Mouse (Mus musculus) right cerebral cortex, postnatal 14 days (tissue): ENCODE measurements around the gene Gm39115.
"Not testable (repeated sequence)": the region's sequence is repeated elsewhere in the genome, so short reads cannot be mapped to it uniquely, and the experiment has no call there.

ENCODE experiments used
- DNase-seq: peaks from one replicate; pipeline ENCODE4 v3.0.0; 2022

Gm39115 gene

GRCm38 (mm10) chr7:142135934-142136333, at the start of gene Gm39115:
Gene Gm39115, minus strand, starts transcription at chr7:142136034.
- DNase-seq = not testable (repeated sequence)

GRCm38 (mm10) chr7:142181021-142181420, 45.2 kb upstream of the Gm39115 start:
- no peak for DNase-seq

GRCm38 (mm10) chr7:142178685-142179084, 42.9 kb upstream of the Gm39115 start:
- peak; percentile 10 for DNase-seq

GRCm38 (mm10) chr7:142175905-142176304, 40.1 kb upstream of the Gm39115 start, which contains the start of gene Krtap5-2:
Gene Krtap5-2, minus strand, starts transcription at chr7:142176005.
- DNase-seq = not testable (repeated sequence)

- no peak for DNase-seq
Measured at GRCm38 (mm10) chr7:142169836-142170235, 34.0 kb upstream of the Gm39115 start.

GRCm38 (mm10) chr7:142165639-142166038, 29.8 kb upstream of the Gm39115 start, which contains the start of gene Gm4553:
Gene Gm4553, minus strand, starts transcription at chr7:142165739.
- DNase-seq = not testable (repeated sequence)

- DNase-seq = no peak
Measured at GRCm38 (mm10) chr7:142159366-142159765, 23.5 kb upstream of the Gm39115 start.

GRCm38 (mm10) chr7:142157013-142157412, 21.2 kb upstream of the Gm39115 start, which contains the start of gene Gm29735:
Gene Gm29735, minus strand, starts transcription at chr7:142157113.
- DNase-seq = not testable (repeated sequence)

- DNase-seq = no peak
Measured at GRCm38 (mm10) chr7:142155308-142155707, 19.5 kb upstream of the Gm39115 start.

- no peak for DNase-seq
Measured at GRCm38 (mm10) chr7:142152191-142152590, 16.4 kb upstream of the Gm39115 start.

GRCm38 (mm10) chr7:142148633-142149032, 12.8 kb upstream of the Gm39115 start:
- no peak for DNase-seq

- DNase-seq = peak; percentile 25
Measured at GRCm38 (mm10) chr7:142146033-142146432, 10.2 kb upstream of the Gm39115 start.

- DNase-seq = no peak
Measured at GRCm38 (mm10) chr7:142145413-142145940, 9.6 kb upstream of the Gm39115 start.

- no peak for DNase-seq
Measured at GRCm38 (mm10) chr7:142144507-142144906, 8.7 kb upstream of the Gm39115 start, which contains the start of gene Gm45337. Gene Gm45337, minus strand, starts transcription at chr7:142144607.

- DNase-seq = not testable (repeated sequence)
Measured at GRCm38 (mm10) chr7:142143506-142144010, 7.7 kb upstream of the Gm39115 start.

- no peak for DNase-seq
Measured at GRCm38 (mm10) chr7:142140696-142141095, 4.9 kb upstream of the Gm39115 start.

- DNase-seq = peak; percentile 45
Measured at GRCm38 (mm10) chr7:142134206-142134995, 1.4 kb downstream of the Gm39115 start.

GRCm38 (mm10) chr7:142128843-142129242, 7.0 kb downstream of the Gm39115 start:
- DNase-seq = no peak

GRCm38 (mm10) chr7:142120629-142121028, 15.2 kb downstream of the Gm39115 start, which contains the start of gene Gm45618:
Gene Gm45618, minus strand, starts transcription at chr7:142120729.
- not testable (repeated sequence) for DNase-seq

- DNase-seq = peak; percentile 32
Measured at GRCm38 (mm10) chr7:142119632-142120031, 16.2 kb downstream of the Gm39115 start.

- DNase-seq = no peak
Measured at GRCm38 (mm10) chr7:142104747-142105146, 31.1 kb downstream of the Gm39115 start.

- DNase-seq = peak; percentile 85
Measured at GRCm38 (mm10) chr7:142097776-142098175, 38.1 kb downstream of the Gm39115 start.

- no peak for DNase-seq
Measured at GRCm38 (mm10) chr7:142096701-142097100, 39.1 kb downstream of the Gm39115 start.
